Mouse (Mus musculus): ENCODE results near the gene Wscd2.

Gene Wscd2

DNA sequence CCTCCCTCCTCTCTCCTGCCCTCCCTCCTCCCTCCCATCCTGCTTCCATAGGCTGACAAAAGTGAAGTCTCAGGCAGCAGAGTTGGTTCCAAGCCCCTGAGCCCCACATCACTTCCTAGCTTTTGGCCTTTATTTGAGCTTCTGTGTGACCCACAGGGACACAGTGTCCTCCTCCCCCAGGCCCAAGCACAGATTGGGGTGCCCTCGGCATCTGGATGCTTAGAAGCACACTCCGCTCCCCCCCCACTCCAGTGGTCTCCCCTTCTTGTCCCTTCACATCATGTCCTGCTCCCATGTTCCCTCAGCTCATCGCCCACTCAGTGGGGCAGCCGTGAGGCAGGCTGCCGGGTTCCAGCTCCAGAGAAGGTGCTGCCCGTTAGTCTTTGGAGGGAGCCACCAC, 121.0 kb downstream of the Wscd2 start:
- no peak for DNase-seq (ENCODE audit: low spot score in 2 of 2)

DNA sequence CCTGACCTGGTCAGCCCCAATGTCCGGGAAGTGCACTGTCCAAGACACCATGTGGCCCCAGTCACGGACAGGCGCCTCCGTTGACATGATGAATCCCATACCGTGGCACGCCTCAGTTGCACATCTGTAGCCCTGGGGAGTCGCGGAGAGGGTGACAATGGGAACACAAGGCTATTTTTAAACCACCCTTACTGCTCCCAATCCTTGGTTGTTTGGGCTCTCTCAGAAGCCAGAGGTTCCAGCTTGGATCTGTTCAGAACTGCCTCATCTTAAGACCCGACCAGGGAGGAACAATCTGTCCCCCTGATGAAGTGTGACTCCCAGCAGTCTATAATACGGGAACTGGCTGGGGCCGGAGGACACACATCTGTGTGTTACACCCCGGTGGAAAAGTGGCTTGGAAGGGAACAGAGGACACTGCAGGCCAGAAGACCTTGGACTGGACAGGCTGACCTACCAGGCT, 121.7 kb downstream of the Wscd2 start:
- no peak for DNase-seq (ENCODE audit: low spot score in 2 of 2)

DNA sequence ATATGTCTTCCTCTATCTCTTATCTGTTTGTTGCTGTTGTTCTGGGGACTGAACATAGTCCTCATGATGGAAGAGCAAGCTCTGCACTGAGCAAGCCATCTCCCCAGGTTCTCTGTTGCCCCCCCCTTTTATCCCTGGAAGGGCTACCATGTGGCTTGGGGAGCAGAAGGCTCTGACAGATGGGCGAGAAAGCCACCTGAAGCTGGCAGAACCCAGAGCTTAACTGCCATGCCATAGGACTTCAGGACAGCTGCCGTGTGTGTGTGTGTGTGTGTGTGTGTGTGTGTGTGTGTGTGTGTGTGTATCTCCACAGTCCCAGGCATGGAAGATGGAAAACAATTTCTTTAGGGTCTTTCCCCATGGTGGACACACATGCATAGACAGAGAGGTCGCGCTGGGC, 128.6 kb downstream of the Wscd2 start:
- DNase-seq (ENCODE audit: low spot score in 2 of 2) = no peak

DNA sequence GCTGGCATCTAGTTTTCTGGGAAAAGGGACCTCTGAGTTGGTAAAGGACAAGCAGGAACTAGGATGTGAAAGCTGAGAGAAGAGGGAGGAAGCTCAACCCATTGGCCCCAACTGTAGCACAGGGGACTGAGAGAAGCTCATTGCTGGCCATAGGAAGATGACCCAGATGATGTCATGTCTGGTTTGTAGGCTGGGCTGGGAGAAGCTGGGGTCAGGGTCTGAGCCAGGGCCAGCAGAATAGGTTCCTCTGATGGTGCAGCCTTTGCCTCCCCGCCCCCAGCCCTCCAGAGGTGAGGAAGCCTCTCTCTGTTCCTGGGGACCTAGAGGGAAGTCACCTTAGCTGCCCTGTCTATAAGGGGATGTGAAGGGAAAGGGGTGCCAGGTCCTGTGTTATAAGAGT, 129.0 kb downstream of the Wscd2 start:
- no peak for DNase-seq (ENCODE audit: low spot score in 2 of 2)

DNA sequence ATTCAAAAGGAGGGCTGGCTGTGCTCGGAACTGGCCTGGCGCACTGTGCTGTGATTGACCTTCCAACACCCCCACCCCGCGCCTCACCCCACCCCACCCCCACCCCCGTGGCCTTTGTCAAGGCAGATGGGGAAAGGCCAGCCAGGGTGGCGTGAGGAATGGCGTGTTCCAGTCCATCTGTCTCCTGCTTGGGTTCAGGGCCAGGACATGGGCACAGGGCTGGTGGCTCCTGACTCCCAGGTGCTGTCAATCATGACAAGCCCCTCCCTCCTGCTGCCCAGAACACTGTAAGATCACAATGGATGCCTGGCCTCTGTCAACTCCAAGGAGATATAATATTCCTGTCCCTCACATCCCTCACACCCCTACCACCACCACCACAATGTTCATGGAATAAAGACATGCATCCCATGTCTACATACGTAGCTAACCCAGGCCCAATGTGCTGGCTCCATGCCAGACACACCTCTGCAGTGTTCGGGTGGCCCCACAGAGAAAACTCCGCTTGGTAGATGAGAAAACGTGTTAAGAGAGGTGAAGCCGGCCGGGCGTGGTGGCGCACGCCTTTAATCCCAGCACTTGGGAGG, 130.1 kb downstream of the Wscd2 start:
- DNase-seq (ENCODE audit: low spot score in 2 of 2) = no peak

DNA sequence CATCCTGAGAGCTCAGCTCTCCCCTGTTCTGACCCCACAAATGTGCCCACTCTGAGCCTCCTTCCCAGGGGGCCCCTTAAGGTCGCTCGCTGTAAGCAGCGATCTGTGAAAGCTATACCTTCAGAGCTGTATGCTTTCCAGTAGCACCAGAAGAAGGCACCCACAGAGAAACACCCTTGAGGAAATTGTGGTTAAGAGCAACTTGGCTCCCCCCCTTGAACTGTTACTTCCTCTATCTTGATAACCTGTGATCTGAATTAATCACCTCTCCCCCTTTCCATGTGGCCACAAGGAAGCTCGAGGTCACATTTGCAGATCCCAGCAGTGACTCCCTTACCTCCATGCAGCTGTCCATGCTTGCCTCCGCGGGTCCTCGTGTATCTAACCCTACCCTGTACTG, 130.9 kb downstream of the Wscd2 start:
- DNase-seq (ENCODE audit: low spot score in 2 of 2) = no peak

DNA sequence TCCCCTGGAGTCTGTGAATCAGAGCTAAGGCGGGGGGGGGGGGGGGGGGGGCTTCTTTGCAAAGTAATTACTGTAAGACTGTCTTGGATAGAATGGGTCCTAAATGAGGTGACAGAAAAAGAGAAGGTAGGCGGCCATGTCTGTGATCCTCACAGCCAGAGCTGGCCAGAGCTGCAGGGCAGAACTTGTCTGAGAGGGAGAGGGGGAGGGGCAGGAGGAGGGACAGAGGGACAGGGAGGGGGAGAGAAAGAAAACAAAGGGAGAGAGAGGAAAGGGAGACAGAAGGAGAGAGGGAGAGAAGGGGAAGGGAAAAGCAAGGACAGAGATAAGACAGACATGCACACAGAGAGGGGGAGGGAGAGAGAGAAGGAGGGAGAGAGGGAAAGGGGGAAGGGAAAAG, 132.9 kb downstream of the Wscd2 start:
- no peak for DNase-seq (ENCODE audit: low spot score in 2 of 2)

DNA sequence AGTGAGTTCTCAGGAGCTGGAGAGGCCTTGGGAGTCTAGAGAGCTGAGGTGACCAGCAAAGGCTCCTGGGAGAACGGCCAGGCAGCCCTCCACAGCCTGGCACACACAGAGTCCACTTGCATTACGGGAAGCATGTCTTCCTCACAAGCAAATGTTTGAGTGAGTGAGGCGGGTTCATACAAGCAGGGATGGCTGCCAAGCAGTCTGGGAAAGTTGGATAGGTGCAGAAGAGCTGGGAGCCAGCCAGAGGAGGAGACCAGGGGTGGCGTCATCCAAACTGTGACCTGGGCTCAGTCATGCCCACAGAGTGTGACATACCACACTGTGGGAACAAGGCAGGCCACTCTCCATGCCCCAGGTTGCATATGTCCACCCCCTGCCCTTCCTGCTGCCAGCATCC, 134.9 kb downstream of the Wscd2 start:
- no peak for DNase-seq (ENCODE audit: low spot score in 2 of 2)

DNA sequence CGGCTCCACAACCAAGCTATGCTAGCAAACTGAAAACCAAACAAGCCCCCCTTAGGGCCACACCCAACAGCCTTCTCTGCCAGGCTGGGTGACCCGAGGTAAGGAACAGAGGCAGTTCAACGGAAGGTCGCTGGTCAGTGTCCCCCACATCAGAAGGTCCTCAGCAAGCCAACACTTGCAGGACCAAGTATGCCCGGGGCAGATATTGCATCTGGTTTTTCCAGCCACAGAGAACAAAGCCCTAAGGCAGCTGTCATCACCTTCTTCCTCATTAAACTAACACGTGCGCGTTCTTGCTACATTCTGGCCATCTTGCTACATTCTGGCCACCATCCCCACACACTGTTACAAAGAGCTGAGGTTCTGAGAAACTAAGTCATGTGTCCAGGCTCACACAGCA, 136.2 kb downstream of the Wscd2 start:
- no peak for DNase-seq (ENCODE audit: low spot score in 2 of 2)

DNA sequence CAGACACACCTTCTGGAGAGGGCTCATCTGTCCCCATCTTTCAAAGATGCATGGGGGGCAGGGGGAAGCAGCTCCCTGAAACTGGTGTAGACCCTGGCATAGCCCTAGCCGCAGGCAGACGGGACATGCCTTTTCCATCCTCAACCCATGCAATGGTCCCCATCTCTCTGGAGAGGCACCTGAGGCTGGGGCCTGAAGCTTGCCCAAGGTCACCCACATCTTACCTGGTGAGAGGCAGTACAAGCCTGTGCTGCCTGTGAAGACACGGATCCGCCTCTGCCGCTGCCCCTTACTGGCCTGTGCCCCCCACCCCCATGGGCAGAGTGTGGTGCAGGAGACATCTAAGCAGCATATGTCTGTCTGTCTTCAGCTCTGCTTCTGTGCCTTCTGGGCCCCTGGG, 136.9 kb downstream of the Wscd2 start:
- DNase-seq (ENCODE audit: low spot score in 2 of 2) = no peak

DNA sequence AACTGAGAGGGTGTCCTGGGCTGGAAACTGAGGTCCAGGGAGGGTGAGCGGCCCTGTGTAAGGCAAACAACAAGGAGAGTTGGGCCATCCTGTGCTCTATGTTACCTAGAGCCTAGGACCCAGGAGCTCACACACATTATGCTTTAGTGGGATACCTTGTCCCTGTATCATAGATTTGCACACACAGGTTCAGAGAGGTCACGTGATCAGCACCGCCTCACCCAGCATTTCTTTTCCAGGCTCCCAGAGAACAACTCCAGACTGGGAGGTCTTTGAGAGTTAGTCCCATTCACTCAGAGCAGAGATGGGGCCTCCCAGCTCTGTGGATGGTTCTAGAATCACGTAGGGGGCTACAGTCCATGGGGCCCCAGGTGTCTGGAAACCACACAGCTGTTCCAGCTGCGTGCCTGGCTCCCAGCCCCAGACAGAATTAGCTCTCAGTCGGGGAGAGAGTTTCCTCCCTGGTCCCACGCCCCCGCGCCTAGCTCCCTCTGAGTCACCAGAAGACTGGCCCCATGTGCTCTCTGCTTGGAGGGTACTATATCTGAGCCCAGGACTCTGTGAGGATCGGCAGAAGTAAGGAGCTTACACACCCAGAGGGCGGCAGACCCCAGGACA, 137.8 kb downstream of the Wscd2 start:
- DNase-seq (ENCODE audit: low spot score in 2 of 2) = no peak

DNA sequence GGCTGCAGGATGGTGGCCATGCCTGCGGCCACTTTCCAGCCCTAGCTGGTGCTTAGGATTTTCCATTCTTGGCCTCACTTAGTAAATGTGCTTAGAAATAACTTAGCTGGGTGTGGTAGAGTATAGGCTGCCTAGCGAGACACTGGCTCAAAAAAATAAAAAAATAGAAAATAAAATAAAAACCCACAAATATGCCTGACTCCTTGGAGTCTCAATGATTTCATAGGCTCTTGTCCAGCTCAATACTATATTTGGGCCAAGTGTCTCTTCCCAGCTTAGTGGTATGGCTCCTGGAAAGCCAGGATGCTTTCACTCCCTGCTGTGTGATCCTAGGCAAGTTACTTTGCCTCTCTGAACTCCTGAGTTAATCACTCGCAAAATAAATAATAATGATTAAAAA, 139.1 kb downstream of the Wscd2 start:
- DNase-seq (ENCODE audit: low spot score in 2 of 2) = no peak

DNA sequence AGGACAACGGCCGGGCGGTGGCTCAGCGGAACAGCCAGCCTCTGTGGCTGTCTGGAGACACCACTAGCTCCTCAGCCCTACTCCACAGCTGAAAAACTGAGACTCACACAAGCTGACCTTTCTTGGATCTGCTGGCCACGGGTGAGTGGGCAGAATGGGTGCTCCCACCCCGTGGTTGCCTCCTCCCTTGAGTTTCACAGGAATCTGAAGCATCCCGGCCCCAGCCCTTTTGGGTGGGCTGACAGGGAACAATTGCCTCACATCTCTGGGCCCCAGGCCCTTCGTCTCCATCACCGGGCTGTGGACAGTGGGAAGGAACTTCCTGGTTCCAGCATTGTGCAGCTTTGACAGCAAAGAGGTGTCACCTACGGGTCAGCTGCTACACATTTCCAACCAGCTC, 140.0 kb downstream of the Wscd2 start:
- DNase-seq (ENCODE audit: low spot score in 2 of 2) = no peak

DNA sequence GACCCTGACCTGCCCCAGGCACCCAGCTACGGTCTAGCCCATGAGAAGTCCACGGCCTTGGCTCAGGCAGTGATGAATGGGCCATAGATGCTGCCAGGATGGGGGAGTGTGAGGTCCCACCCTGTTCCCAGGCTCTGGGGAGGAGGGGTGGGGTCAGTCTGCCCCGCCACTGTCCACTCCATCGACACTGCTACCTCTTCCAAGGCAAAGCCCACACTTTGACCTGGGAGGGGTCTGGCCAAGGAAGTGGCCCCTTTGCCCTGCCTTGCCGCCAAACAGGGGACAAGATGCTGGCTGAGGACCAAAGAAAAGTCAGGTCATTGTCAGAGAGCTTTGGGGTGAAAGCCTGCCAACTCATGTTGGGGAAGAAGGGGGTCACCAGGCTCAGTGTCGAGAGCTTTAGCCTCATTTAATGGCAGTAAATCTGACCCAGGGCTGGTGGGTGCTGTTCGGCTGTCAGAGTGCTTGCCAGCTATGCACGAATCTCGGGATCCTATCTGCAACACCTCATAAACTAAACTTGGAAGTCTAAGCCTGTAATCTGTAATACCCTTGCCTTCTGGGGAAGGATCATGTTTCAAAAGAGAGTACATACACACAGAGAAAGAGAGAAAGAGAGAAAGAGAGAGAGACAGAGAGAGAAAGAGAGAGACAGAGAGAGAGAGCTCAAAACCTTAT, 143.0 kb downstream of the Wscd2 start:
- DNase-seq (ENCODE audit: low spot score in 2 of 2) = no peak

DNA sequence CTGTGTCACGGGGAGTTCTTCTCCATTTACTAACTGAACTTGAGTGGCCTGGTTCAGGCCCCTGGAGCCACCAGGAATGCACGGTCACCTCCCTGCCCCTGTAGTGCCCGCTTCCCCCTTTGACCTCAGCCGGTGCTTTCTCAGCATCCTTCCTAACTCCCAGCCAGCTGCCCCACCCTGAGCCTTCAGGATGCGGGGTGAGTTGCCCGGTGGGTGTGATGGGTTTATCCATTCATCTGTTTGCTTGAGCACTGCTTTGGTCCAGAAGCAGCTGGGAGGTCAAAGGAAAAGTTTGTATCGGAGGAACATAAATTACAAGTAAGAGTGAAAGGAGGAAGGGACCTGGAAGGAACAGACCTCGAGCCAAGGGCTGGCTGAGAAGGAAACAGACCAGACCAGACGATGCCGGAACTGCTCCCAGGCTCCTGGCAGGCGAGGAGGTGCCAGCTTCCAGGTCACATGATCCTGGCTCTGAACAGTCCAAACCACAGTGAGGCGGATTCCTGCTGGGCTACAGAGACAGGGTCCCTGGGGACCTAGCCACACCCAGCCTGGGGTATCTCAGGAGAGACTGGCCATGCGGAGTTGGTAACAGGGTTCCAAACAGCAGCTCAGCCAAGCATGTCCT, 144.0 kb downstream of the Wscd2 start:
- peak in 1 of 2 experiments; percentile 53 for DNase-seq (ENCODE audit: low spot score in 2 of 2)

DNA sequence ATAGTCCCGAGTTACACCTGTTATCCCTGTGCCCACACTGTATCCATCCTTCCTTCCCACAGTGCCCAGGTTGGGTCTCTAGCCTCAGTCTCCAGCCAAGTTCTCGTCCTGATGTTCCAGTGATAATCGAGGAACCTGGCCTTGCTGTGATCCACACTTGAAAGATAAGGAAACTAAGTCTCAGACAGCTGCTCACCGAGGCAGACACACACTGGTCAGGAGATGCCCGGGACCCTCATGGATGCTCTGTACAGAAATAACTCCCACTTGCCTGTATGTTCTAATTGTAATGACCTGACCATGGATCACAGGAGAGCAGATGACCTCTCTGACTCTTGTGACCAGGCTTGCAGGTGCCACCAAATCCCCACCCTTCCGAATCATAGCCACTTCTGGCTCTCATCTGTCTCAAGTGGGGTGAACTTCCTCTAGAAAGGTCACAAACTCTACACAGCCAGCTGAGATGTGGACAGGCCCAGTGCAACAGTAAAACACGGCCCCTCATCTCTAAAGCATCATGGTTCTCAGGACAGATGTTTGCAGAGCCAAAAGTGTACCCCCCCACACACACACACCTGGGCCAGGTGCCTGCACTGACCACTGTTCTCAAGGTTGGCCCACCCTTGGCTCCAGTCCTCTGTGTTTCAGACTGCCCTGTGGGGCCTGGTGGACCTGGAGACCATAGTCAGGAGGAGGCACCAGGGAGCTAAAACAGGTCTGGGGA, 144.9 kb downstream of the Wscd2 start:
- DNase-seq (ENCODE audit: low spot score in 2 of 2) = no peak

DNA sequence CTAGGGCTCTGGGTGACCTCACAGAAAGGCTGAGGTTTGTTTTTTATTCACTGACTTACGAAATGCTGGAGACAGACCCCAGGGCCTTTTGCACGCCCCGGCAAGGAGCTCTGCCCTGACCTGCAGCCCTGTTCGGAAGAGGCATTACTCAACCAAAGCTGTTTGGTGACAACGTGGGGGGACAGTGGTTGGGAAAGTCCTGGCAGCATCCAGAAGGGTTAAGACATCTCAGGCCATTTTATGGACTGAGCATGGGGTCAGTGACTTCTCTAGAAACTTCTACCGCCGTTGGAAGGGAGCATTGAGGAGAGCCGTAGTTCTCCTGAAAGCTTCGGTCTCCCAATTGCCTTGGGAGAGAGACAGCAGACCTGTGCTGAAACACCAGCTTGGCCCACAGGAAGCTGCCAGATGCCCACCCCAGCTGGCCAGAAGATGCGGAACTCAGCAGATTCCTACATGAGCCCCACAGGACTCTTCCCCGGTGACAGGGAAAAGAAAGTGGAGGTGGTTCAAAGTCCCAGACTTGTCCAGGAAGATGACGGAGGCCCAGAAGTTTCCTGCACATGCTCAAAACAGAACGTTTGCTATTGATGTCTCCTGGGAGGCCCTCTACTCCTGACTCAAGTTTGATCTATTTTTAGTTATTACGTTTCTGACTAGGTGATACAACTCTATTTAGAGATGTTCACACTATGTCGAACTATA, 145.9 kb downstream of the Wscd2 start:
- no peak for DNase-seq (ENCODE audit: low spot score in 2 of 2)

DNA sequence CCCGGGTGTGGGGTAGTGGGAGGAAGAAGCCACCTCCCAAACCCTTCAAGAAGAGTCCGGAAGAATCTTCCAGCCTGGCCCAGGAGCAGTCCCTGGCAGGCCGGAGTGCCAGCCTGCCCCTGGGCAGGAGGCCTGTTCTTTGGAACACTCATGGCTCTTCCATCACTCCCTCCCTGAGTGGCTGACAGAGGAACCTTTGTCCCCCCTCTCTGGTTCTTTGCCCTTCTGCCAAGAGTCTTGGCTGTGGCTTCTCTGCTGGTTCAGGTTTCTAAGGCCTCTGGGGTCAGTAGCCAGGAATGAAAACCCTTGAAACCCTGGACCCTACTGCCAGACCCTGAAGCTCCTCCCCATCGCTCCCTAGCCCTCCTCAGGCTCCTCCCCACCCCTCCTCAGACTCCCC, 147.5 kb downstream of the Wscd2 start:
- peak in 1 of 2 experiments; percentile 21 for DNase-seq (ENCODE audit: low spot score in 2 of 2)

DNA sequence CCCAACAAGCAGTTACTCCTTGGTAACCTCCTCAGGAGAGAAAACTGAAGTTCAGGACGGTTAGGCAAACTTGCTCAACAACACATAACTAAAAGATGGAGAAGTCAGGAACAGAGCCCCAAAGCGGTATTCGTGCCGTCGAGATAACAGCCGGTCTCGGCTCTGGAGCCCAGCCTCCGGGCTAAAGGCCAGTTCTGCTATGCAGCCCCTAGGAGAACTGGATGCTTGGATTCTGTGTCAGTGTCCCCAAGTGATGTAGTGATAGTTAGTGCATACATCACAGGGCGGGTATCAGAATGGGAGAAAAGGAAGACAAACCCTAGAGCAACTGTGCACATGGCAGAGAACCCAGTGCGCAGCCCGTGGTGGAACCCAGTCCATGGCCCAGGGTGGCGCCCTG, 147.9 kb downstream of the Wscd2 start:
- DNase-seq (ENCODE audit: low spot score in 2 of 2) = peak in 1 of 2 experiments; percentile 25

DNA sequence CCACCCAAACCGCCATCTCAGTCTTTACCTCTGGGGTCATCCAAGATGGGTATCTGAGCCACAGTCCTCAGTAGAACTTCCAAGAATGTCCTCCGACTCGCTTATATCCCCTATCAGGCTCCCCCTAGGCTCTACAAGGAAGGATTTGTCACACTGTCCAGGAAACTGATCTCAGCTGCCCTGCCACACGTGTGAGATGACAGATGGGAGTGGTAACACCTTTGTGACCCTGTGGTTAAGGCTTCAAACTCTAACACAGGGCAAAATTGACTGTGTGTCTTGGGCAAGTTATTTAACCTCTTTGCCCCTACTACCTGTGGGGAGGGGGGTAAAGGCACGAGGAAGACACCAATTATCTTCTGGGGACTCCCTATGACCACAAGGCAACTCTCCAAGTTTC, 149.0 kb downstream of the Wscd2 start:
- DNase-seq (ENCODE audit: low spot score in 2 of 2) = no peak
